Mouse (Mus musculus) ovary, postnatal 36 days (tissue): ENCODE measurements at regions not wholly inside any gene's neighbourhood (a gene's known extent, or its start where the extent isn't known, plus 50 kb on each side); places are given as distances from the start of the nearest gene placed in this dataset.
"Not testable (repeated sequence)": the region's sequence is repeated elsewhere in the genome, so short reads cannot be mapped to it uniquely, and the experiment has no call there.

Source experiments
- DNase-seq: peaks from one replicate; pipeline ENCODE4 v3.0.0; 2022; ENCODE audit warnings: low spot score, mixed read lengths

GRCm38 (mm10) chr4:93567487-93568259 lies 232.4 kb upstream of the Tusc1 start:
- no peak for DNase-seq

- DNase-seq, result no peak
Observed at GRCm38 (mm10) chr4:93555787-93556760, 220.8 kb upstream of the Tusc1 start.

- not testable (repeated sequence) for DNase-seq
Observed at GRCm38 (mm10) chr4:93555181-93555580, 219.9 kb upstream of the Tusc1 start.

- DNase-seq, result no peak
Observed at GRCm38 (mm10) chr4:93552489-93553160, 217.3 kb upstream of the Tusc1 start.

GRCm38 (mm10) chr4:93551086-93551485 lies 215.8 kb upstream of the Tusc1 start:
- DNase-seq, result peak; percentile 31

- no peak for DNase-seq
Observed at GRCm38 (mm10) chr4:93540588-93540987, 205.3 kb upstream of the Tusc1 start.

GRCm38 (mm10) chr4:93527382-93527781 lies 192.1 kb upstream of the Tusc1 start:
- no peak for DNase-seq

GRCm38 (mm10) chr4:93520454-93521100 lies 185.3 kb upstream of the Tusc1 start:
- no peak for DNase-seq

- DNase-seq, result no peak
Observed at GRCm38 (mm10) chr4:93518925-93519324, 183.6 kb upstream of the Tusc1 start.

GRCm38 (mm10) chr4:93510771-93511170 lies 175.5 kb upstream of the Tusc1 start:
- no peak for DNase-seq

- no peak for DNase-seq
Observed at GRCm38 (mm10) chr4:93496871-93497270, 161.6 kb upstream of the Tusc1 start.

- DNase-seq, result no peak
Observed at GRCm38 (mm10) chr4:93494319-93494718, 159.0 kb upstream of the Tusc1 start.

GRCm38 (mm10) chr4:93493905-93494304 lies 158.6 kb upstream of the Tusc1 start:
- DNase-seq, result no peak

GRCm38 (mm10) chr4:93493326-93493725 lies 158.0 kb upstream of the Tusc1 start:
- no peak for DNase-seq

- no peak for DNase-seq
Observed at GRCm38 (mm10) chr4:93488570-93488969, 153.3 kb upstream of the Tusc1 start.

- DNase-seq, result no peak
Observed at GRCm38 (mm10) chr4:93486455-93486854, 151.1 kb upstream of the Tusc1 start.

GRCm38 (mm10) chr4:93481247-93481646 lies 145.9 kb upstream of the Tusc1 start:
- DNase-seq, result no peak

GRCm38 (mm10) chr4:93477189-93477767 lies 142.0 kb upstream of the Tusc1 start:
- no peak for DNase-seq

- no peak for DNase-seq
Observed at GRCm38 (mm10) chr4:93467998-93468397, 132.7 kb upstream of the Tusc1 start.

- no peak for DNase-seq
Observed at GRCm38 (mm10) chr4:93467424-93467823, 132.1 kb upstream of the Tusc1 start.

- DNase-seq, result no peak
Observed at GRCm38 (mm10) chr4:93451357-93451756, 116.0 kb upstream of the Tusc1 start.
